Mouse (Mus musculus): Measurements from ENCODE around the gene Olfr1458. TPM values are rescaled to one million over a fixed set of nuclear protein-coding genes. Genes with fewer than 3 reads are reported as not detected.

Olfr1458 gene
- not detected in 2 replicates for polyA plus RNA-seq (2015; fragmentation: Nextera tagmentation; extraction: Ambion mirVana)

DNA sequence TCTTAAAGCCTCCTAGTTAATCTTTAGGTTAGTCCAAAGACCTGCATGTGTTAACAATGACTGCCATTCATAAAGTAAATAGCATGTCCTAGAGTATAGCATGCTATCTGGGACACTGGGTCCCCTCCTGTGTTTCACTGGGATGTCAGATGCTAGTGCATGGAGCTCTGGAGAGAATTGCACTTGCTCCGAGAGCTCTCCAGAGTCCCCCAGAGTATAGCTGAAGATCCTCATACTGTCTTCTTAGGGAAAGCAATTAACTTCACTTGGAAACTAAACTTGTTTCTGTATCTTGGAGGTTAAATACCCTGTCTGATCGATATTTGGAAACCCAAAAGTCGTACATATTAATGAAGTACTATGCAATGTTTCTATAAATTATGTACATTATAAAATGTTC is at the start of gene Olfr1458:
Gene Olfr1458 (minus strand): TSS at position 101 of the 400 bp plus-strand sequence.
- 69% methylated on average over 3 of the region's 3 CpGs for WGBS
- no peaks in the 10 kb centered on the region for H3K4me1 ChIP-seq (ENCODE audit: control insufficient read depth, insufficient read depth, low read length)
- no peak for ATAC-seq (replicated peaks; ENCODE audit: extremely low read depth, insufficient read depth, low FRiP score)

DNA sequence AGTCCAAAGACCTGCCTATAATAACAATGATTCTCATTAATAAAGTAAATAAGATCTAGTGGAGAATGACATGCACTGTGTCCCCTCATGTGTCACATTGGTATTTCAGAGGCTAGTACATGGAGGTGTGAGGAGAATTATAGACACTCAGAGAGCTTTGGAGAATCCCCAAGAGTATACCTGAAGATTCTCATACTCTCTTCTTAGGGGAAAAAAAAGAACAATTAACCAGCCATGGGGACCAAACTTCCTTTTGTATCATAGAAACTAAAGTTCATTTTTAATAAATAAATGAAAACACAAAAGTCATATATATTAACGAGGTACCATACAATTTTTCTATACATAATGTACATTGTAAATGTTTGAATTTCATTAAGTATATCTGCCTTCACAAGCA is 42.9 kb upstream of the Olfr1458 start, which contains the start of gene Olfr1459:
Gene Olfr1459 (minus strand): TSS at position 101 of the 400 bp plus-strand sequence.
- ATAC-seq (replicated peaks; ENCODE audit: extremely low read depth, insufficient read depth, low FRiP score), result no peak
- no peaks in the 10 kb centered on the region for H3K36me3 ChIP-seq (ENCODE audit: control insufficient read depth, insufficient read depth)
- 62% methylated on average over 1 of the region's 1 CpGs for WGBS

More for the DNA sequence above, at the start of gene Olfr1458:
- no peaks in the 10 kb centered on the region for H3K36me3 ChIP-seq (ENCODE audit: control insufficient read depth, insufficient read depth)
- peaks cover 8% of the 10 kb centered on the region; the same call in 1 of the 2 replicates for H3K9me3 ChIP-seq (replicated peaks; ENCODE audit: control insufficient read depth, low read length)
- H3K4me3 ChIP-seq (ENCODE audit: low read length), result no peak within 1 kb of the TSS
- no peak within 1 kb of the TSS for H3K27ac ChIP-seq (ENCODE audit: low read length)
- H3K4me2 ChIP-seq (ENCODE audit: low read depth, low read length), result no peak within 1 kb of the TSS
- no peak within 1 kb of the TSS for H3K9ac ChIP-seq (ENCODE audit: low read length)
- no peaks in the 10 kb centered on the region for H3K27me3 ChIP-seq (ENCODE audit: control insufficient read depth, insufficient read depth, low read length)

DNA sequence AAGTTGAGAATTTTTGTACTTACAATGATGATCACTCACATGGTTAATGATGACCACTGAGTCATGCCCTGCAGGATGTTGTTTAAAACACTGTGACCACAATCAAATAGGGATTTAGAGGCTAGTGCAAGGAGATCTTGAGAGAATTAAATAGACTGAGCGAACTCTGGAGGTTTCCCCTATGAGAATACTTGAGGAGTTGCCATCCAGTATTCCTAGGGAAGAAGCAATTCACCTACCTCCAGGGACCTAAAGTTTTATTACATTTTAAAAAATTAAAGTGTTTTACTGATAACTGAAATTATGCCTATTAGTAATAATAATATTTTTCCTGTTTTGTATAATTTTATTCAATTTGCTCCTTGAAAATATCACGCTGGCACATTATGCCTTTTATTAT is 8.8 kb downstream of the Olfr1458 start, which contains the start of gene Olfr1457:
Gene Olfr1457 (minus strand): TSS at position 101 of the 400 bp plus-strand sequence.
- H3K36me3 ChIP-seq (ENCODE audit: control insufficient read depth, insufficient read depth), result no peaks in the 10 kb centered on the region
- no peak within 1 kb of the TSS for H3K27ac ChIP-seq (ENCODE audit: low read length)
- no peak for ATAC-seq (replicated peaks; ENCODE audit: extremely low read depth, insufficient read depth, low FRiP score)
- 62% methylated on average over 2 of the region's 2 CpGs for WGBS
- no peak within 1 kb of the TSS for H3K9ac ChIP-seq (ENCODE audit: low read length)
- H3K9me3 ChIP-seq (replicated peaks; ENCODE audit: control insufficient read depth, low read length), result peaks cover 2% of the 10 kb centered on the region; the same call in 1 of the 2 replicates
- H3K4me2 ChIP-seq (ENCODE audit: low read depth, low read length), result no peak within 1 kb of the TSS
- no peak within 1 kb of the TSS for H3K4me3 ChIP-seq (ENCODE audit: low read length)
- H3K27me3 ChIP-seq (ENCODE audit: control insufficient read depth, insufficient read depth, low read length), result no peaks in the 10 kb centered on the region
- no peaks in the 10 kb centered on the region for H3K4me1 ChIP-seq (ENCODE audit: control insufficient read depth, insufficient read depth, low read length)

More for the DNA sequence above, 42.9 kb upstream of the Olfr1458 start, which contains the start of gene Olfr1459:
- Histone ChIP-seq H3K4me3 (ENCODE audit: low read length) (no peak within 1 kb of the TSS), H3K4me2 (ENCODE audit: low read depth, low read length) (no peak within 1 kb of the TSS), H3K27ac (ENCODE audit: low read length) (no peak within 1 kb of the TSS), H3K27me3 (ENCODE audit: control insufficient read depth, insufficient read depth, low read length) (no peaks in the 10 kb centered on the region), H3K9ac (ENCODE audit: low read length) (no peak within 1 kb of the TSS), H3K4me1 (ENCODE audit: control insufficient read depth, insufficient read depth, low read length) (no peaks in the 10 kb centered on the region), H3K9me3 (replicated peaks; ENCODE audit: control insufficient read depth, low read length) (peaks cover 3% of the 10 kb centered on the region)

DNA sequence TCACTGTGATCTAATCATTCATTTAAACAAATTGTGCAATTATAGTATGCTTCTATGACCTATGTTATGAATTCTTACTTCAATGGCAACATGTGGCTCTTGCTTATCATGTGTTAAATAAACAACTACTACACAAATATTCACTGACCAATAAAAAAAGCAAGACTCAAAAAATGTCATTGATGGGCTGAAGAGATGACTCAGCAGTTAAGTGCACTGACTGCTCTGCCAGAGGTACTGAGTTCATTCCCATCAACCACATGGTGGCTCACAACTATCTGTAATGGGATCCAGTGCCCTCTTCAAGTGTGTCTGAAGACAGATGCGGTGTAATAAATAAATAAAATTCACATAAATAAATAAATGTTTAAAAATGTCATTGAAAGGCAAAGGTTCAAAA is 12.7 kb downstream of the Olfr1458 start:
- 84% methylated on average over 1 of the region's 1 CpGs for WGBS
- peaks cover 5% of the 10 kb centered on the region; the same call in 1 of the 2 replicates for H3K9me3 ChIP-seq (replicated peaks; ENCODE audit: control insufficient read depth, low read length)
- H3K4me3 ChIP-seq (ENCODE audit: low read length), result no peak overlapping the region
- H3K9ac ChIP-seq (ENCODE audit: low read length), result no peak overlapping the region
- H3K27me3 ChIP-seq (ENCODE audit: control insufficient read depth, insufficient read depth, low read length), result no peaks in the 10 kb centered on the region
- no peak for ATAC-seq (replicated peaks; ENCODE audit: extremely low read depth, insufficient read depth, low FRiP score)
- no peak overlapping the region for H3K27ac ChIP-seq (ENCODE audit: low read length)
- H3K4me1 ChIP-seq (ENCODE audit: control insufficient read depth, insufficient read depth, low read length), result no peaks in the 10 kb centered on the region
- H3K4me2 ChIP-seq (ENCODE audit: low read depth, low read length), result no peak overlapping the region
- no peaks in the 10 kb centered on the region for H3K36me3 ChIP-seq (ENCODE audit: control insufficient read depth, insufficient read depth)

DNA sequence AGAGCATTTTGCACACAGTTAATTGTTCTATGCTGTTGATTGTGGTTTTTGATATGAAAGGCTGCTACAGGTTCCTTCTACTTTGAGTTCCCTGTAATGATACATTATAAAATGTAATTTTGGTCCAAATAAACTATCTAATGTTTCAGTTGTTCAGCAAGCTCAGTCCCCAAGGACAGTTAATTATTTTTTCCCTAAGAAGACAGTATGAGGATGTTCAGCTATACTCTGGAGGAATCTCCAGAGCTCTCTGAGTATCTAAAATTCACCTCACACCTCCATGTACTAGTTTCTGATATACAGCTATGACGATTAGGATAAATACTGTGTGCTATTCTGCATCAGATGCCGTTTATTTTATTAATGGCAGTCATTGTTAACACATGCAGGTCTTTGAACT is 46.3 kb downstream of the Olfr1458 start, which contains the start of gene Olfr1454:
Gene Olfr1454 (plus strand): TSS at position 301 of the 400 bp plus-strand sequence.
- Histone ChIP-seq H3K36me3 (ENCODE audit: control insufficient read depth, insufficient read depth) (no peaks in the 10 kb centered on the region), H3K27me3 (ENCODE audit: control insufficient read depth, insufficient read depth, low read length) (no peaks in the 10 kb centered on the region), H3K4me2 (ENCODE audit: low read depth, low read length) (no peak within 1 kb of the TSS), H3K9ac (ENCODE audit: low read length) (no peak within 1 kb of the TSS), H3K4me3 (ENCODE audit: low read length) (no peak within 1 kb of the TSS), H3K27ac (ENCODE audit: low read length) (no peak within 1 kb of the TSS), H3K9me3 (replicated peaks; ENCODE audit: control insufficient read depth, low read length) (peaks cover 2% of the 10 kb centered on the region), H3K4me1 (ENCODE audit: control insufficient read depth, insufficient read depth, low read length) (no peaks in the 10 kb centered on the region)
- WGBS, result 48% methylated on average over 2 of the region's 2 CpGs
- no peak for ATAC-seq (replicated peaks; ENCODE audit: extremely low read depth, insufficient read depth, low FRiP score)

Other genes starting within 250 kb of the Olfr1458 start
- gene Olfr1444, start 249.5 kb downstream of the Olfr1458 start, polyA plus RNA-seq (2015; fragmentation: Nextera tagmentation; extraction: Ambion mirVana), result not detected in 2 replicates
- not detected in 2 replicates for gene Olfr1445, start 222.9 kb downstream of the Olfr1458 start, polyA plus RNA-seq (2015; fragmentation: Nextera tagmentation; extraction: Ambion mirVana)
- not detected in 2 replicates for gene Olfr1446, start 213.3 kb downstream of the Olfr1458 start, polyA plus RNA-seq (2015; fragmentation: Nextera tagmentation; extraction: Ambion mirVana)
- gene Olfr1447, start 203.0 kb downstream of the Olfr1458 start, polyA plus RNA-seq (2015; fragmentation: Nextera tagmentation; extraction: Ambion mirVana), result not detected in 2 replicates
- not detected in 2 replicates for gene Olfr1448, start 182.4 kb downstream of the Olfr1458 start, polyA plus RNA-seq (2015; fragmentation: Nextera tagmentation; extraction: Ambion mirVana)
- not detected in 2 replicates for gene Olfr1449, start 175.9 kb downstream of the Olfr1458 start, polyA plus RNA-seq (2015; fragmentation: Nextera tagmentation; extraction: Ambion mirVana)
- gene Olfr1450, start 156.5 kb downstream of the Olfr1458 start, polyA plus RNA-seq (2015; fragmentation: Nextera tagmentation; extraction: Ambion mirVana), result not detected in 2 replicates
- gene Olfr1451, start 111.8 kb downstream of the Olfr1458 start, polyA plus RNA-seq (2015; fragmentation: Nextera tagmentation; extraction: Ambion mirVana), result not detected in 2 replicates
- gene Olfr1453, start 78.4 kb downstream of the Olfr1458 start, polyA plus RNA-seq (2015; fragmentation: Nextera tagmentation; extraction: Ambion mirVana), result not detected in 2 replicates
- not detected in 2 replicates for gene Olfr1454, start 46.2 kb downstream of the Olfr1458 start, polyA plus RNA-seq (2015; fragmentation: Nextera tagmentation; extraction: Ambion mirVana)
- not detected in 2 replicates for gene Olfr1457, start 8.9 kb downstream of the Olfr1458 start, polyA plus RNA-seq (2015; fragmentation: Nextera tagmentation; extraction: Ambion mirVana)
- gene Olfr1459, start 42.8 kb upstream of the Olfr1458 start, polyA plus RNA-seq (2015; fragmentation: Nextera tagmentation; extraction: Ambion mirVana), result not detected in 2 replicates
- gene Olfr1461, start 56.2 kb upstream of the Olfr1458 start, polyA plus RNA-seq (2015; fragmentation: Nextera tagmentation; extraction: Ambion mirVana), result not detected in 2 replicates
- gene Olfr1462, start 79.0 kb upstream of the Olfr1458 start, polyA plus RNA-seq (2015; fragmentation: Nextera tagmentation; extraction: Ambion mirVana), result not detected in 2 replicates
- gene Olfr1463, start 124.6 kb upstream of the Olfr1458 start, polyA plus RNA-seq (2015; fragmentation: Nextera tagmentation; extraction: Ambion mirVana), result not detected in 2 replicates
- not detected in 2 replicates for gene Olfr1465, start 208.8 kb upstream of the Olfr1458 start, polyA plus RNA-seq (2015; fragmentation: Nextera tagmentation; extraction: Ambion mirVana)
- not detected in 2 replicates for gene Olfr1466, start 232.1 kb upstream of the Olfr1458 start, polyA plus RNA-seq (2015; fragmentation: Nextera tagmentation; extraction: Ambion mirVana)

All from heart, embryonic 16.5 days (tissue).